Mouse (Mus musculus) lung, postnatal 10 days (tissue): ENCODE data around the gene Vegfa.

Experiments used
- DNase-seq: peaks from one replicate; pipeline ENCODE4 v3.0.0; 2021

Vegfa gene

GRCm38 (mm10) chr17:46032257-46032991 is at the start of gene Vegfa:
Gene Vegfa, minus strand, starts transcription at chr17:46032369.
- peak; percentile 96 for DNase-seq

- DNase-seq, result peak; percentile 68
Observed at GRCm38 (mm10) chr17:46081657-46082056, 49.5 kb upstream of the Vegfa start.

GRCm38 (mm10) chr17:46081042-46081441 is 48.9 kb upstream of the Vegfa start:
- DNase-seq, result peak; percentile 54

DNA sequence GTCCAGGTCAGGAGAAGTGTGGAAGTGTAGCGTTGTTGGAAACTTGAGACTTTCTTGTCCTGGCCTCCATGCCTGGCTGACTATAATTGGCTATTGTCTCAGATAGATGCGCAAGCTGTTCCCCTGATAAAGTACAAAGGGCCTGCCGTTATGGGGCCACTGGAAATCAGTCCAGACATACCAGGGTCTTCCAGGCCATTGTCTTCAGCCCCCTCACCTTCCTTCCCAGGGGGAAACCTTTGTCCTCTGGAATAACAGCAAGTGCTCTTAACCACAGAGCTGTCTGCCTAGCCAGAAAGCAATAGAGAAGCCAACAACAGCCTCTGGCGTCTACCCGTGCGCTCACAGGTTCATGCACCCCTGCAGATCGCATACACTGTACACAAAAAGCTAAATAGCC is 48.2 kb upstream of the Vegfa start:
- DNase-seq, result no peak

DNA sequence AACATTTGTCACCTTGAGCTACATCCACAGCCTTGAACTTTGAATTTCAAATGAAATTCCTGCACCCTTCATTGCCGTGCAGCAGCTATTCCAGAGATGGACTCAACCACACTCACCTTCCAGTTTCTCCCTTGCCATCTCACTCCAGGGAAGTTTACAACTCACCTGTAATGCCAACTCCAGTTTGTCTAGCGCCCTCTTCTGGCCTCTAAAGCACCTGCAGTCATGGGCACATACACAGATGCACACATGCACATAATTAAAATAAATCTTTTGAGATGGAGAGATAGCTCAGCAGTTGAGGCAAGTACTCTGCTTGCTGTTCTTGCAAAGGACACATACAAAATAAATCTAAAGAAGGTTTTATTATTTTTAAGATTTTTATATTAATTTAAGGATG is 46.9 kb upstream of the Vegfa start:
- DNase-seq, result no peak

DNA sequence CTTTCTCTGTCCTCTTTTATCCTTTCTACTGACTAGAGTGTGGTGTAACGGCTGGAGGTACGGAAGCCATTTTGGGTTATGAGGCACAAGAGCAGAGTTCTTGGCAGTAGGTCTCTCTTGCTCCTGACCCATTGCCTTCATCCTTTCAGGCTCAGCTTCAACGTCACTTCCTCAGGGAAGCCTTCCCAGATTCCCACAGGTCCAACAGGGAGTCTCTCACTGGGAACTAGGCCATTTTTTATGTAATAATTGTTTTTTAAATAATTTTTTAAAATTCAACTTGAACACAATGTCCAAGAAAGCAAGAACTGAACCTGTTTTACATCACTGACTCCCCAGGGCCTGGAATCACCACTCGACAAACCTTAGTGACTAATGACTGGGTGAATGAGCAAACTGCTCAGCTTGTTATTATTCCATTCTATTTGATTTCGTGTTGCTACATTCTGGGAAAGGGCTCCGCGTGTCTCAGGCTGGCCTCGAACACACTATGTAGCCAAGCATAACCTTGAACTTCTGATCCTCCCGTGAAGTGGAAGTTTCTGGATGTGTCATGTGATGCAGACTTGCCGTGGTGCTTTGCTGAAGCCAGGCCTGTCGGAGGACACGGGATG is 45.9 kb upstream of the Vegfa start:
- DNase-seq, result no peak

- DNase-seq, result peak; percentile 67
Observed at GRCm38 (mm10) chr17:46076260-46076551, 44.0 kb upstream of the Vegfa start.

DNA sequence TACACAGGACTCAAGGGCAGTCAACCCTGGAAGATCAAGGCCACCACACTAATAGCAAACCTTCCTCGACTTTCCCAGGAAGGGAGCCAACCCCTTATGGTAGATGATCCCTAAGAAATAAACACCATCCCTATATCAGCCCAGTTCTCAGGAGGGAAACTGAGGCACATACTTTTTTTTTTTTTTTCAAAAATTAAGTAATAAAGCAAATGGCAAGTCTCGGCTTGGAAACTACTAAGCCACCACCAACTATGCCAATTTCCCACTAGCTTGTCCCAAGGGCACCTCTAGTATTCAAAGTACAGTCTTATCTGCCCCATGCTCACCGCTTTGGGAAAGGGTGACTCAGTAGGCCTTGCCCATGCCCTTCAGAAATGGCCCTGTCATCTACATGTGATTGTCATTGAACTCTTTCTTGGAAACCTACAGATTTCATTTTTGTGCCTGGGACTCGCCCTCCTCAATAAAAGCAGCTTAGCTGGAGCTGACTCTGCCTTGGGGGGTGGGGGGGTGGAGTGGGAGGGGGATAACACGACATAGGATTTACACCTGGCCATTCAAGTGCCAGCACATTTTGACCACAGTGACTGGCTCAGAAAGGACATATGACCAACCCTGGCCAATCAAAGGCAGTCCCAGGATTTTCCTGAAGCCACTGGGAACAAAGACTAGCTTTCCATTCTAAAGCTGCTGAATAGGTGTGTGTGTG is 43.5 kb upstream of the Vegfa start:
- DNase-seq, result no peak

GRCm38 (mm10) chr17:46075116-46075485 is 42.9 kb upstream of the Vegfa start:
- peak; percentile 78 for DNase-seq

DNA sequence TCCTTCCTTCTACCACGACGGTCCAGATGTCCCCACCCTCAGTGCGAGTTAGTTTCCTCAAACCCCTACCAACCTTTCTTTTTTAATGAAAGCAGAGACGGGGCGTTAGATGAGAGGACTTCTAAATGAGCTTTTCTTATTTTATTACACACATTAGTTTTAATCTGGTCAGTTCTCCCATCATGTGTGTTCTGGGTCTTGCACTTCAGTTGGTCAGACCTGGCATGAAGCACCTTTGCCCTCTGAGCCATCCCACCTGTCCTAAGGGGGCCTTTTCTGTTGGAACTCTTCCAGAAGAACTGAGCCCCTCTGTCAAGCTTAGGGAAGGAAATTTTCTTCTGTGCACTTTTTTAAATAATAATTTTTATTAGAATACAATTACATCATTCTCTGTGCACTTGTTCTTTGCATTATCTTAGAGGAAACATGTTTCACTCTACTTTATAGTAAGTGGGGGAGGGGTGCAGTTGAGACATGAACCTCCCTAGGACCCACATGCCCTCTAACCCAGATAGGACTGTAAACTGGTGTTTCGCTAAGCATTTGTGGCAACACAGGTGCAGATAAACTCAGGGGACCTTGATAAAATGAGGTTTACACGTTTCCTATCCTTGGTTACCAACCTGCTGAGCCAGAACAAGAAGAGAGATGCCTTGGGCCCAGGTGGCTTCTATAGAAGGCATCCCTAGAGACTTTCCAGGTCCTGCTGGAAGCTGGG is 42.4 kb upstream of the Vegfa start:
- no peak for DNase-seq

DNA sequence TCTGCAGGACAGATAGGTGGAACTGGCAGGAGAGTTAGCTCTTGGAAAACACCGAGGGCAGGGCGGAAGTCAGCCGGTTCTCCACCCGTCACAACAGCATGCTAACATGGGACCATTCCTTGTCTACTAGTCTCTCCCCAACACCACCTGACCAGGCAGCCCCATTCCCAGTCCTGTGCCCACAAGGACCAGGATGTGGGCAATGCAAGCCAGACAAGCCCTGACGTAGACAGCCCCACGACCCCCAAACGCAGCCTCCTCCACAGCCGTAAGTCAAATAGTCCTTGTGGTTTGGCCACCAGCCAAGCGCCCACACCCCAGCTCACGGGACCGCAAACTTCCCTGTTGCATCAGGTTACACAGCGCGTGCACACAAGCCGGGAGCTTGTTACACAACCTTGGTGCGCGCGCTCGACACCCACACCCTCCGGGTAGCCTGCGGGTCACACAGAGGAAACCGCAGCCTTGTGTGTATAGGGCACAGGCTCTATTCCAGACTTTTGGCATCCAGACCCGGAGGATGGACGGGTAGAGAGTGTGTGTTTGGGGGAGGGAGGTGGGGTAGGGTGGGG is 41.6 kb upstream of the Vegfa start:
- DNase-seq, result peak; percentile 92

DNA sequence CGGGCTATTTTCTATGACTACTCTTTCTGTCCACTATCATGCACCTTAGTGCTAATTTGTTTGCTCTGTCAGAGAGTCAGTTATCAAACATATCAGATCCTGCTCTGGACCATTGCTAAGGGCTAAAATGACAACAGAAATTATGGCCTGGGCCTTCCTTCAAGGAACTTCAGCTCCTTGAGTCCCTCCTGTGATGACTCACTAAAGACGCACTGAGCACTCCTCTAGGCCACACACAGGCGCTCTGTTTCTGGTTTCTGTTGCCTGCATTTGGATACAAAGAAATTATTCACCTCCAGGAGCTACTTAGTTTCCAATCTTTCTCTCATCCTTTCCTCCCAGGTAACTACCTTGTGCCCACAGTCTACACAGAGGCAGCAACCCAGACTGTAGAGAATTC is 39.4 kb upstream of the Vegfa start:
- no peak for DNase-seq

DNA sequence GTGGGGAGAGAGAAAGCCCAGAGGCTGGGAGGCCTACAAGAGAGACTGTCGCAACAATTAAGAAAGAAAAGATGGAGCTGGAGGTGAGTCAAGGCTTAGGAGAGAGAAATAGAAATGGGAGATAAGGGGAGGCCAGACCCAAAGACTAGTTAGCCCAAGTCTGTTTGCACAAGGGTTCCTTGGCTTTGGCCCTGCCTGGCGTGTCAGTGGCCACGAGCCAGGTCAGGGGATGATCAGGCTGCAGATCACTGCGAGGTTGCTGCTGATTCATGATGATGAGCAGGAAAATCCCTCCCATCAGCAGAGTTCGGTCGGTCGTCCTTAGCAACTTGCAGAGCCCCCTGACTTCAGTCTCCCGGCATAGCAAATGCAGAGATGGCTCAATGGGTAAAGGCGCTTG is 37.9 kb upstream of the Vegfa start:
- DNase-seq, result no peak

- DNase-seq, result no peak
Observed at GRCm38 (mm10) chr17:46063974-46064312, 31.8 kb upstream of the Vegfa start.

DNA sequence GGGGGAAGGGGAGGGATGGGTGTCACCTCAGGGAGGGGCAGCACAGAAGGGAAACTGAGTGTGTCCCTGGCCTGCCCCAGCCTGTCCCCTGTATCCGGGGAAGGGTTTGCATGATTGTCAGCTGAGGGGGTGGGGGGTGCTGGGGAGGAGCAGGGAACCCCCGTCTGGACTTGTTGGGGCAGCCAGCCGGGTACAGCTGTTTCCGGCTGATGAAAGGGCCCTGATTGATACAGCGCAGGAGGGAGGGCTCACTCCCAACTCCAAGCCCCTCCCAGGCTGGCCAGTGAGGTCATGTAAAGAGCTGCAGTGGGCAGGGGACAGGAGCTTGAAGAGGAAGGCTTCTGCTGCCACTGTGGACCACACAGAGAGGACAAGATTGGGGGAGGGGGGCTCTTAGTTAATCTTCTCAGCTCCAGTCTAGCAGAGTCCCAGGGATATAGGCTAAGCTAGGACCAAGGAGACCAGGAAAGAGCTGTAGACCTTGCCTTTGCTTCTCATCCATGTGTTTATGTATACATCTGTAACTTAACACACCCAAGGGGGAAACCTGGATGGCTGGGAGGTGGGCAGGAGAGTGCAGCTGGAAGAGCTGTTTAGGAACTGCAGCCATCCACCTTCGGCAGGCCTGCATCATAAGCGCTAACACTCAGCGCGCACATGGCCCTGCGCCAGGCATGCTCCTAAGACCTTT is 31.3 kb upstream of the Vegfa start:
- DNase-seq, result peak; percentile 90

DNA sequence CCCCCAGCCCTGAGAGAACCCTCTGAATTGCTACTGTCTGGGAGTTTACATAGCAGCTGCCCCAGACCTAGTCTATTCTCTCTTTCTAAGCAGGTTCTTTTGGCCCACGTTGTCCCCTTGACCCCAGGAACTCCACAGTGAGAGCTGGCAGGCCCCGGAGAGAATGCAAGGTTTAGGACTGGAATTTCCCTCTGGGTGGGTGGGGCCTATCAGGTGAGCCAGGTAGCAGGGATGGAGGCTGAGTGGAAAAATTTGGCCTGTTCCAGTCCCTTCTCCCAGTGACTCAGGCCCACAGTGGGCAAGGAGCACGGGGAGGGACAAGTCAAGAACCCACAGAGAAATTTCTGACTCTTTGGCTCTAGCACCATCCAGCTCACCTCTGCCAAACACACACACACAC is 28.1 kb upstream of the Vegfa start:
- DNase-seq, result no peak

DNA sequence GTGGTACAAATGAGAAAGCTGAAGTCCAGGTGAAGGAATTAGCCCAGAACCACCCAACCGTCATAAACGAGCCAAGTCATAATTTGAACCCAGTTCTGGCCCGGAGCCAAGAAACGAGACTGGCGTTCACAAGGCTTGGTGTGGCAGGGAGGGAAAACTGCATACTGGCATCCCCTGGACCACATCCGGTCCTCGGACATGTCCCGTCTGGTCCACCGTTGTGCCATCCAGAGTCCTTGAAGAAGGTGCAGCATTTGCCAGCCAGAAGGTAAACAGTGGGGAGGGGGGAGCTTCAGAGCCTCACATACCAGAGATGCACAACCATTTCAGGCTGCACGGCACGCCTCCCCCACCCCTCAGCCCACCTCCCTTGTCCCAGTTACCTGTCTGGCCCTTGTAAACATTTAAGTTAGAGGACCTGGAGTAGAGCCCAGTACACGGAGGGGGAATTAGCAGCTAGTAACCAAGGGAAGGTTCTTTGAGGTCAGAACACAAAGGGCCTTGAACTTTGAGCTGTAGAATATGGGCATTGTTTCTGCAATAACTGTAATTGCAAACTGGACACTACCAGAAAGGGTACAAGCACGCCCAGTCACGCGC is 27.2 kb upstream of the Vegfa start:
- peak; percentile 35 for DNase-seq

DNA sequence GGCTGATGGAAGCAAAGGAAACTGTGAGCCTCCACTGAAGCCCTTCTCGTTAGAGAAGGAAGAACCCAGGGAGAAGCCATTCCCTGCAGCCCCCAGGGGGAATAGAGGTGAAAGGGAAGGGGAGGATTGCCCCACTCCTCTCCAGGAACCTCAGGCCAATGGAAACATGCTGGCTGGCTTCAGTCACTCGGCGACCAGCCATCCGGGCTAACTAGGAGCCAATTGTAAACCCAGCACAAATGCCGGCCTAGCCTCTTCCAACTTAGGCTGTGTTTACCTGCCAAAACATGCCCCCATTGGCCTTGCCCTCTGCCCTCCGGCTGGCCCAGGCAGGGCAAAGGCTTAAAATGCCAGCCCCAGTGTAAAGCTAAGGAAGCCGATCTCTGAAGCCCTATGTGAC is 24.1 kb upstream of the Vegfa start:
- DNase-seq, result no peak

DNA sequence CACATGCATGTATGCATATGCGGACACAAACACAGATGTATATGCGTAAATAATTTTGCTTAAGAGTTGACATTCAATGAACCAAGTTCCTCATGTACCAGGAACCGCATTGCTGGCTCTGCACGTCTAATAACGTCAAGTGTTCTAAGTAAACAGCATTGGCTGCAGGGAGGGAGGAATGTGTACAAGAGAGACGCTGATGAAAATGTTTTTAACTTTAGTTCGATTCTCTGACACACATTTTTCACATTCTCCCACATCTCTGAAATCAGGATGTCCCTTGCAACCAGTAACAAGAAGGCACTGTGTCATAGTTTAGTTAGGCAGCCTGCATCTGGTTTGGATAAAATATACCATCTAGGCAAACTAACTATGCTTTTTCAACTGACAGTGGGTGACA is 23.6 kb upstream of the Vegfa start:
- DNase-seq, result no peak

- DNase-seq, result peak; percentile 58
Observed at GRCm38 (mm10) chr17:46053291-46053842, 21.2 kb upstream of the Vegfa start.

DNA sequence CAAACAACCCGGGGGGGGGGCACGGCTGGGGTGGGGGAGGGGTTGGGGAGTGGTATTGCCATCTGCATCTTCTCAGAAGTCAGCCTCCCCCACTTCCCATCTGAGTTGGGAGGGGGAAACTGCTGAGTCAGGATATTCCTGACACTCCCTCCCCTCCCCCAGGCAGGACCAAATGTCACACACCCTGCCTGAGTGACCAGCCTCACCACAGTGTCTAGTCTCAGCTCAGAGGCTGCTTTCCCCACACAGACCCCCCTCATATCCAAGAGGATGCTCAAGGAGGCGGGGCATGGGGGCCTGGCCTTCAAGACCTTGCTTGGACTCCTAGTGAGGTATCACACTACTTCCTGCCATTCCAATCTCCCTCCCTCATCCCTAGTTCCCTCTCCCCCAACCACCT is 20.0 kb upstream of the Vegfa start:
- DNase-seq, result peak; percentile 48

GRCm38 (mm10) chr17:46051356-46051755 is 19.2 kb upstream of the Vegfa start:
- no peak for DNase-seq
